Mouse (Mus musculus) midbrain, embryonic 14.5 days (tissue): ENCODE measurements around the gene Plscr1. TPM values are rescaled to one million over a fixed set of nuclear protein-coding genes. Genes with fewer than 3 reads are reported as not detected.

Source experiments
- ATAC-seq: fragments of 200-750 bp; cut with Nextera tagmentation; 2 replicates; pipeline ENCODE4 v1.8.0; 2017; ENCODE audit warnings: moderate number of reproducible peaks, moderate library complexity; ENCODE audit not compliant: low FRiP score, low TSS enrichment
- DNase-seq: peaks from one replicate; pipeline ENCODE4 v3.0.0-alpha.2; 2015
- H3K27ac ChIP-seq: fragments of 300-500 bp; sonication (generic); replicated peaks from 2 replicates; pipeline ENCODE4 v1.5.1; 2014; ENCODE audit warnings: mild to moderate bottlenecking, low read depth, low read length, moderate library complexity
- H3K27me3 ChIP-seq: fragments of 300-500 bp; sonication (generic); 2 replicates; pipeline ENCODE4 v1.6.1; 2014; ENCODE audit warnings: low read length, control low read depth, mixed read lengths; ENCODE audit not compliant: control insufficient read depth, insufficient read depth
- H3K36me3 ChIP-seq: fragments of 300-500 bp; sonication (generic); 2 replicates; pipeline ENCODE4 v1.6.1; 2014; ENCODE audit warnings: low read length, control low read depth; ENCODE audit not compliant: control insufficient read depth, insufficient read depth
- H3K4me1 ChIP-seq: fragments of 300-500 bp; sonication (generic); 2 replicates; pipeline ENCODE4 v1.6.1; 2014; ENCODE audit warnings: mild to moderate bottlenecking, antibody characterized with exemption, low read length, control low read depth; ENCODE audit not compliant: control insufficient read depth, insufficient read depth
- H3K4me2 ChIP-seq: fragments of 300-500 bp; sonication (generic); 2 replicates; pipeline ENCODE4 v1.6.1; 2014; ENCODE audit warnings: mild to moderate bottlenecking, low read length, moderate library complexity
- H3K4me3 ChIP-seq: fragments of 300-500 bp; sonication (generic); replicated peaks from 2 replicates; pipeline ENCODE4 v1.5.1; 2014; ENCODE audit warnings: low read depth, low read length
- H3K9ac ChIP-seq: fragments of 300-500 bp; sonication (generic); replicated peaks from 2 replicates; pipeline ENCODE4 v1.6.1; 2014; ENCODE audit warnings: mild to moderate bottlenecking, low read length, moderate library complexity
- H3K9me3 ChIP-seq: fragments of 300-500 bp; sonication (generic); 2 replicates; pipeline ENCODE4 v1.6.1; 2016; ENCODE audit warnings: low read length, control low read depth, mixed read lengths; ENCODE audit not compliant: control insufficient read depth
- WGBS: fragments of 180-500 bp; shearing (Covaris S2); extraction: QIAGEN DNeasy Blood & Tissue Kit; methylation state at CpG from one replicate; pipeline ENCODE4 v1.1.7; 2014; 5-methylcytosine and 5-hydroxymethylcytosine counted together
- microRNA-seq: library from miRNA; unstranded; fragments of <30 nt; microRNA quantifications from one replicate; pipeline ENCODE4, GENCODE M21; 2016
- polyA plus RNA-seq: library from polyadenylated mRNA; unstranded; fragments of >200 nt; fragmentation: Nextera tagmentation; extraction: Ambion mirVana; gene quantifications from 2 replicates; pipeline ENCODE4 v1.2.1, GENCODE M21; 2014

The Plscr1 gene
- polyA plus RNA-seq, 1 experiment from 2014 or later, result 10.0 TPM

- ATAC-seq (no peak), DNase-seq (no peak)
- Histone ChIP-seq H3K36me3 (no peaks in the 10 kb centered on the region), H3K9ac (no peak overlapping the region), H3K4me3 (no peak overlapping the region), H3K27ac (no peak overlapping the region), H3K27me3 (no peaks in the 10 kb centered on the region), H3K4me1 (no peaks in the 10 kb centered on the region), H3K9me3 (no peaks in the 10 kb centered on the region), H3K4me2 (no peak overlapping the region)
- 60% methylated on average over 8 of the region's 8 CpGs for WGBS
These were observed 56.2 kb downstream of the Plscr1 start for GRCm38 (mm10) chr9:92305620-92306220.

- Histone ChIP-seq H3K9me3 (no peaks in the 10 kb centered on the region), H3K4me1 (no peaks in the 10 kb centered on the region), H3K27ac (no peak within 1 kb of the TSS), H3K27me3 (no peaks in the 10 kb centered on the region), H3K36me3 (no peaks in the 10 kb centered on the region), H3K4me2 (no peak within 1 kb of the TSS), H3K9ac (no peak within 1 kb of the TSS), H3K4me3 (no peak within 1 kb of the TSS)
- 98% methylated on average over 1 of the region's 1 CpGs for WGBS
- no peak for DNase-seq
- no peak for ATAC-seq
These were observed 59.5 kb downstream of the Plscr1 start, which contains the start of gene 1700057G04Rik for GRCm38 (mm10) chr9:92309077-92309476. Gene 1700057G04Rik (plus strand): TSS chr9:92309377.

- H3K9ac ChIP-seq, result no peak overlapping the region
- no peak overlapping the region for H3K27ac ChIP-seq
- no peaks in the 10 kb centered on the region for H3K27me3 ChIP-seq
- H3K36me3 ChIP-seq, result no peaks in the 10 kb centered on the region
- H3K9me3 ChIP-seq, result no peaks in the 10 kb centered on the region
- no peak overlapping the region for H3K4me3 ChIP-seq
- 90% methylated on average over 3 of the region's 3 CpGs for WGBS
- DNase-seq (no peak), ATAC-seq (no peak)
- no peaks in the 10 kb centered on the region for H3K4me1 ChIP-seq
- H3K4me2 ChIP-seq, result no peak overlapping the region
These were observed 67.2 kb downstream of the Plscr1 start for GRCm38 (mm10) chr9:92316791-92317190.

Small RNA genes within 50 kb of the gene (microRNA-seq; reads per million reads assigned to microRNA genes)
- not detected for gene Mir6386

Other genes with a start within 250 kb of the Plscr1 start
- gene Plscr5, start 56.8 kb upstream of the Plscr1 start, polyA plus RNA-seq, result 0.36 and 0.47 TPM in 2 replicates
- 0.43 TPM in 1 of 2 replicates, not detected in the other for gene Plscr2, start 25.9 kb downstream of the Plscr1 start, polyA plus RNA-seq
- gene 1700057G04Rik, start 59.6 kb downstream of the Plscr1 start, polyA plus RNA-seq, result not detected in 2 replicates
- gene Plscr4, start 207.6 kb downstream of the Plscr1 start, polyA plus RNA-seq, result 0.55 and 1.2 TPM in 2 replicates